Mouse (Mus musculus) mouse trophoblast stem cell (cell line): Measurements from ENCODE around the gene Tbr1.

Source experiments
- in situ Hi-C, 2 experiments: fragments of 300-500 bp; cut with MseI, MboI; formaldehyde crosslinking; loops; 2 replicates in 1 of 2; 3 replicates in 1 of 2; pipeline ENCODE4 v1.15.1; 2025

The Tbr1 gene

DNA sequence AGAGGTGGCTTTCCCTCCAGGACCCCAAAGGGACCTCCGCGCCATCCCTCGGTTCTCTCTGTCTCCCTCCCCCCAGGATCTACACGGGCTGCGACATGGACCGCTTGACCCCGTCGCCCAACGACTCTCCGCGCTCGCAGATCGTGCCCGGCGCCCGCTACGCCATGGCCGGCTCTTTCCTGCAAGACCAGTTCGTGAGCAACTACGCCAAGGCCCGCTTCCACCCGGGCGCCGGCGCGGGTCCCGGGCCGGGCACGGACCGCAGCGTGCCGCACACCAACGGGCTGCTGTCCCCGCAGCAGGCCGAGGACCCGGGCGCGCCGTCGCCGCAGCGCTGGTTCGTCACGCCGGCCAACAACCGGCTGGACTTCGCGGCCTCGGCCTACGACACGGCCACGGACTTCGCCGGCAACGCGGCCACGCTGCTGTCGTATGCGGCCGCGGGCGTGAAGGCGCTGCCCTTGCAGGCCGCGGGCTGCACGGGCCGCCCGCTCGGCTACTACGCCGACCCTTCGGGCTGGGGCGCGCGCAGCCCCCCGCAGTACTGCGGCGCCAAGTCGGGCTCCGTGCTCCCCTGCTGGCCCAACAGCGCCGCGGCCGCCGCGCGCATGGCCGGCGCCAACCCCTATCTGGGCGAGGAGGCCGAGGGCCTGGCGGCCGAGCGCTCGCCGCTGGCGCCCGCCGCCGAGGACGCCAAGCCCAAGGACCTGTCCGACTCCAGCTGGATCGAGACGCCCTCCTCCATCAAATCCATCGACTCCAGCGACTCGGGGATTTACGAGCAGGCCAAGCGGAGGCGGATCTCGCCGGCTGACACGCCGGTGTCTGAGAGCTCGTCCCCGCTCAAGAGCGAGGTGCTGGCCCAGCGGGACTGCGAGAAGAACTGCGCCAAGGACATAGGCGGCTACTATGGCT, 9.0 kb downstream of the Tbr1 start:
- in situ Hi-C loops = no loop called here

DNA sequence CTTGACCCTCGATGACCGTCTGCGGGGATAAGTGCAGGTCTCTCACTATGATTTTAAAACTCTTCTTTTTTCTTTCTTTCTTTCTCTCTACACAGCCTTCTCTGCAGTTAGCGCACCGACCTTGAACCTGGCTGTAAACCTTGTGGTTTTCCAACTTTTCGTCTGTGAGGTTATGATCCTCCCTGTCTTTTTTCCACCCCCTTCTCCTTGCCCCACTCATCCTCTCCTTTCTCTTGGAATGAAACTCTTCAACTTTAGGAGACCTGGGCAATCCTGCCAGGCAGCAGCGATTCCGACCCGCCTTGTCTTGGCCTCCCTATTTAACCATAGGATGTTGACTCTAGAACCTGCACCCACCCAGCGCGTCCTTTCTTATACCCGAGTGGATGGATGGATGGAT, 9.8 kb downstream of the Tbr1 start:
- in situ Hi-C loops = no loop called here

DNA sequence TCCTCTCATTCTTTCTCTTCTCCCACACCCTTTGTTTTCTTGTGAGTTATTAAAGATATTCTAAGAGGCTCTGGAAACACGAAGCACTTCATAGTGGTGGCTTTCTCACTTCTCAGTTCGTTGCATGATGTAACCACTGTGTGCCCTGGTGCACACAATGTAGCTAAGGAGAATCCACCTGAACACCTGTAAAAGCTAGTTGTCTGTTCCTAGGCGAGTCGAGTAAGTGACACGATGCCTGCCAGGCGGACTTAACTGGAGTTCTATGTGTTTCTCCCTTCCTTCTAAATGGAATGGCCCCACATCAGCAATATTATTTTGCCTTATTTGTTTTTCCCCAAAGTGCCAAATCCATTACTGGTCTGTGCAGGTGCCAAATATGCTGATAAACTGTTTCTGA, 10.4 kb downstream of the Tbr1 start:
- in situ Hi-C loops = no loop called here

DNA sequence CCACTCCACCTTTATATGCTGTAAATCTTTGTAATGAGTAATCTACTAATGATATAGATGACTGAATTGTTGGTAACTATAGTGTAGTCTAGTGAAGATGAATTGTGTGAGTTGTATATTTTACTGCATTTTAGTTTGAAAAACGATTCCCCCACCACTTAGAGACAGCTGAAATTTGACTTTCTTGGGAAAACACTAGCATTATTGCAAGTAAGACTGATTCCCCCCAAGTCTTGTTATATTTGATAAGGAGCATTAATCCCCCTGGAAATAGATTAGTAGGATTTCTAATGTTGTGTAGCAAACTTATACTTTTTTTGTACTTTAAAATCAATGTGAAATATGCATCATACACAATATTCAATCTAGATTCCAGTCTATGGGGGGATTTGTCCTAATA, 10.8 kb downstream of the Tbr1 start:
- in situ Hi-C loops = no loop called here

DNA sequence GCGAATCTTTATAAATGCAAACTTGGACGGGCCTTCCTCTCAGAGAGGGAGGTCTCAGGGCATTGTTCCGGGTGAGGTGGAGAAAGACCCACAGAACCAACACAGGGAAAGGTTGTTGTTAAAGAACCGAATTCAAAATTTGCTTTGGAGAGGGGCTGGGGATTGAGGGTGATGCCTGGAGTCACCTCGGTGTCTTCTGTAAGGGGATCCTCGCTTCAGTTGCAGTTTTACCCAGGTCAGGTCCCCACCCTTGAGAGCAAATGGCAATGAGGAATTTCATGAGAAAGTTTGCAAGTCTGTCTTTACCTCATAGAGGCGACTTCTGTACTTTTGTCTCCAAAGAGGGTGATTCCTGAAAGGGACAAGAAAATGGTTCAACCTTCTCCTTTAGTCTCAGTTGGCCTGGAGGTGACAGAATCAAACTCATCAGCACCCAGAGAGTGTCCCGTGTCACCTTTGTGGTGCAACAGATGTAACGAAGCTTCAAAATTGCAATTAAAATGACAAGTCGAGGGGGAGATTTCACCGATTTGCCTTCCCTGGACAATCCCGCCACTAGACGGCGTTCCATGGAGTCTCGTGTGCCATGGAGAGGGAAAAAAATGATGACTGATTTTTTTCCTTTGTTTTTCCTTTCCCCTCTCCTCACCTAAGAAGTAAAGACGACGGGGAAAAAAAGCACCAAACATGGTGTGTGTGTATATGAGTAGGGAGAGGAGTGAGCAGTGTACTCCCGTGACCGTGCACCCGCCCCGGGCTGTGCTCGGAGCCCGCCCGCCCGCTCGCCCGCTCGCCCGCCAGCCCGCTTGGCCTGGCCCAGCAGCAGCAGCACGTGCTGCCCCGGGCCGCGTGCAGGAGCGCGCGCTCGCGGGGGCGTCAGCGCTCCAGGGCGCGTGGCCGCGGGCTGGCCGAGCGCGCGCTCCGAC, 12.1 kb downstream of the Tbr1 start:
- in situ Hi-C loops = no loop called here

DNA sequence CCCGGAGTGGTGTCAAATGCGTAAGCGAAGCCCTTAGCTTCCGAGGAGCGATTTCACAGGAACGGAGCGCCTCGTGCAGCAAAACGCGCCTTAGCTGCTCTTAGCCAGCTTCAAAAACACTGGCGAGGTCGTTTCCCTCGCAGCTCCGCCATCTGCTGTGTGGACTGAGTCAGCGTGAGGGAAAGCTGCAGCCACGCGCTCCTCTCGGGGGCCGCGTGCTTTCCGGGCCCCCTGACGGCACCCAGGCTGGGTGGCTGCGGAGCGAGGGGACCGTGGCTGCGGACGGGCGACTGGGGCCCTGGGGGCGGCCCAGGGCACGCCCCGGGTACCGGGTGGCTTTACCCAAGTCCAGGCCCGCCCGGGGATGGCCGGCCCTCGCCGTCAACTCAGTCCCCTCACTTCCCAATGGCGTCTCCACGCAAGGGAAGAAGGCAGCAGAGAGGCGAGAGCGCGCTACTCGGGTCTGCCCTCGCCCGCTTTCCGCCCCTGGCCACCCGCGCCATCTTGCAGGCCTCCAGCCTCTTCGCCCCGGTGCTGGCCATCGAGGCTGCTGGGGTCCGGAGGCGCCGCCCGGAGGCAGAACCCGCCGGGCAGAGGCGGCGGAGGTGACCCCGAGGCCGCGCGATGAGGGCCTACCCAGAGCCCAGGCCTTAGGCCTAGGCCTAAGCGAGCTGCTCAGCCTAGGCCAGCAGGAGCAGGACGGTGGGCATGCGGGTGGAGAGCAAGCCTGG, 13.0 kb downstream of the Tbr1 start:
- in situ Hi-C loops = no loop called here

DNA sequence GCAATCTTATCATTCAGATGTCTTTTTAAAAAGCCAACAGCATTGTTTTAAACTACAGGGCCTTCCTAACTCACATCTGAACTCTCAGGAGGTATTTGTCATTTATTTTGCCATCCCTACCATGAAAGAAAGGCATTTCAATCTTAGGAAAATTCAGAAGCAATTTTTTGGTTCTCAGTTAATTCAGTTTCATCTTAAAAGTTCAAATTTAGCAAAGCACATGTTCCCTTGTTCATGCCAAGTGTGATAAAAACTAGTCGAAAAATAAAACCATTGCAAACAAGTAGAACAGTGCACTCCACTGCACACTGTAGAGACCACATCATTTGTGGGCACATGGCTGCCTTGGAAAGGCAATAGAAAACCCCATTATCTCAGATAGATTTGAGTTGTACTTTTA, 15.5 kb downstream of the Tbr1 start:
- in situ Hi-C loops = no loop called here

DNA sequence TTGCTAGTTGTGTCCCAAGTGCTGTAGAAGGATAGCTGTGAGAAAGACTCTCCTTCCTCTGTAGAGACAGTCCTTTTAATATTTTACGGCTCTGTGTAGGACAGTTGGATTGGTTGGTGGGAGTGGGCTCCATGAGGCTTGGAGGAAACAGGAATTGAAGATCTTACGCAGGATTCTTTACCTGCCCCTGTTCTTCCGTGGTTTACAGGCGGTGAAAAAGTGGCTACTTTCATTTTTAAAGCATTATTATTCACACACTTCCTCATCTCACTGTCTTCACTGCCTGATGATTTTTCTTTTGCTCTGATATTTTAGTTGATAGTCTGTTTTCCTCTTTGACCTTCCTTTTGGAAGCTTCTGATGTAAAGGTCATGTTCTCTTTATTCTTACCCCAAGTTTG, 17.5 kb downstream of the Tbr1 start:
- in situ Hi-C loops = no loop called here

DNA sequence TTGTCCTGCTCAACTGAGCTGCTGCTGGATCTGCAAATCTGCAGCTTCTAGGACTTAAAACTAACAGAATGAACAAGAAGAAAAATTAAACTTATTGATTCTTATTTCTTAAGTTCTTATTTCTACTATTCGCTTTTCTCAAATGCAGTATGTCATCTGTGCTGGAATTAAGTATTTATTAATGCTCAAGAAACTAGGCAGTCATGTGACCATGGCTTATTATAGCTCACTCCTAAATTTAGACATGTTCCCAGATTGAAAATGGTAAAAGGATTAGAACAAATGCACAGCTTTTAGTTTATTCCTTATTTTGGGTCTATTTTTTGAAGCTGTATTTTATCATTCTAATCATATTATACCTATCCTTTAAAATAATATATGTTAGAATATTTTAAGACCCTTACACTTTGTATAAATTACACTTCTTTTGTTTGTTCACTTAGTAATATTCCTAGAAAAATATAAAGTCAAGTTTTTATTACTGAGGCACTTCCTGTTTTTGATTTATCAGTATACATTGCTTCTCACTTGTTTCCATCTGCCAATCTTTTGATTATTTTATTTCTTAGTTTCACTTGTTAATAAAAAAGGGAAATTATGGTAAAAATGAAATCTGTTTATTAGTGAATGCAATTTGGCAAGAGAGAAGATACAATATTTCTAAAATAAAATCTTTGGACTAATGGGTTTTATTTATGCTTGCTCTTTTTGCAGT, 20.9 kb downstream of the Tbr1 start:
- in situ Hi-C loops = no loop called here

DNA sequence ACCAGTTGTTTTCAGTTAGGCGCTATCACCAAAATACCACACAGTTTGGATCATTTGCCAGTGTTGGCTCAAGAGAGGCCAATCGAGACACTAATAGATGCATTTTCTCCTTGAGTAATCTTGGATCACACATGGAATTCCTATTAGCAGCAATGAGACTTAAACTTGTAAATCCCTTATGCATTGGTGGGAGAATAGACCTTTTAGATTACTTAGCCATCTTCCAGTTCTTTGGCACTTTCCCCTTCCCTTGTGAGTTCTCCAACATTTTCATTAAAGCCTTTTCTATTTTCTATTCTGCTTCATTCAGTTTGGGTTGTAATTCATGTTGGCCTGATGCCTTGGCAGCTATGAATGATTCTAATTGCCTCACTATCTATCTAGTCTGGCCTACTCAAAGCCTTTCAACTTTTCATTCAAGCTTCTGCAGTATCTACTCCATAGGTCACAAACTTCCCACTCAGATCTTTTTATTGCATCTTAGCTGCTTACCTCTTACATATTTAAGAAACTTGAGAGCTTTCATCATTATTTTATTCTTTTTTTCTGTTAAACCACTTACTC, 34.6 kb downstream of the Tbr1 start:
- in situ Hi-C loops = no loop called here
